Comparison of ENCODE assay signal across 8 mouse cellular contexts in genomic region chr16:56038090-56038489, GRCm38 (mm10). TPM values are rescaled to one million over a fixed set of nuclear protein-coding genes. Genes with fewer than 3 reads are reported as not detected.
DNase-seq lines count a peak whose midpoint lies in the region; ATAC-seq and TF ChIP-seq lines count a peak whose summit lies in the region.

No protein-coding gene starts in this region.

- peaks cover 42% of the 10 kb centered on the region for H3K79me3 ChIP-seq in C2C12 (ENCODE audit: low read depth)

- peak overlapping the region; percentile 96 for H3K27ac ChIP-seq in heart, embryonic 10.5 days
- H3K27ac ChIP-seq in forebrain, embryonic 12.5 days: peak overlapping the region; percentile 88
- peak overlapping the region; percentile 87 for H3K27ac ChIP-seq in liver, embryonic 13.5 days

- TF ChIP-seq CTCF in C2C12 (IDR thresholded peaks at IDR 0.05; ENCODE audit: control insufficient read depth, insufficient read depth, insufficient read length): no peak

- WGBS in heart, embryonic 10.5 days: 31% methylated on average over 8 of the region's 8 CpGs
- WGBS in forebrain, embryonic 12.5 days: 32% methylated on average over 8 of the region's 8 CpGs
- WGBS in liver, embryonic 13.5 days (ENCODE audit: insufficient replicate concordance): 24% methylated on average over 8 of the region's 8 CpGs

- peaks cover 19% of the 10 kb centered on the region for H3K36me3 ChIP-seq in heart, embryonic 10.5 days
- peaks cover 28% of the 10 kb centered on the region for H3K36me3 ChIP-seq in C2C12 (ENCODE audit: control insufficient read depth, insufficient read depth)
- peaks cover 16% of the 10 kb centered on the region for H3K36me3 ChIP-seq in forebrain, embryonic 12.5 days (replicated peaks)
- H3K36me3 ChIP-seq in liver, embryonic 13.5 days: peaks cover 22% of the 10 kb centered on the region

- peak overlapping the region; percentile 69 for H3K4me2 ChIP-seq in forebrain, embryonic 12.5 days
- H3K4me2 ChIP-seq in liver, embryonic 13.5 days: peak overlapping the region; percentile 78

- H3K79me2 ChIP-seq in C2C12 (ENCODE audit: control insufficient read depth, insufficient read depth): peaks cover 46% of the 10 kb centered on the region

- H3ac ChIP-seq in C2C12 (ENCODE audit: control insufficient read depth, insufficient read length, low read depth): peak overlapping the region; percentile 60

- peaks cover 8% of the 10 kb centered on the region; the same call in 1 of the 2 replicates for H3K4me1 ChIP-seq in heart, embryonic 10.5 days
- H3K4me1 ChIP-seq in forebrain, embryonic 12.5 days: peaks cover 10% of the 10 kb centered on the region
- peaks cover 22% of the 10 kb centered on the region for H3K4me1 ChIP-seq in liver, embryonic 13.5 days (replicated peaks)

- H3K9ac ChIP-seq in forebrain, embryonic 12.5 days: peak overlapping the region; percentile 75
- H3K9ac ChIP-seq in liver, embryonic 13.5 days: peak overlapping the region; percentile 89

- ATAC-seq in forebrain, embryonic 12.5 days (ENCODE audit: low FRiP score): no peak; the same call in 1 of the 2 replicates
- ATAC-seq in liver, embryonic 13.5 days (ENCODE audit: low read depth): no peak

- H3K9me3 ChIP-seq in heart, embryonic 10.5 days: no peaks in the 10 kb centered on the region
- H3K9me3 ChIP-seq in forebrain, embryonic 12.5 days: no peaks in the 10 kb centered on the region
- H3K9me3 ChIP-seq in liver, embryonic 13.5 days (replicated peaks): no peaks in the 10 kb centered on the region

- H3K4me3 ChIP-seq in heart, embryonic 10.5 days: peak overlapping the region; percentile 94
- peak overlapping the region; percentile 89 for H3K4me3 ChIP-seq in C2C12 (ENCODE audit: insufficient read depth, poor library complexity, severe bottlenecking)
- H3K4me3 ChIP-seq in forebrain, embryonic 12.5 days (replicated peaks): peak overlapping the region; percentile 87
- peak overlapping the region; percentile 92 for H3K4me3 ChIP-seq in liver, embryonic 13.5 days (replicated peaks)

- H3K27me3 ChIP-seq in heart, embryonic 10.5 days (ENCODE audit: insufficient read depth, poor library complexity, severe bottlenecking): no peaks in the 10 kb centered on the region
- no peaks in the 10 kb centered on the region for H3K27me3 ChIP-seq in C2C12 (ENCODE audit: control insufficient read depth, insufficient read depth, insufficient read length)
- H3K27me3 ChIP-seq in forebrain, embryonic 12.5 days: no peaks in the 10 kb centered on the region
- no peaks in the 10 kb centered on the region for H3K27me3 ChIP-seq in liver, embryonic 13.5 days

- DNase-seq in heart, embryonic 10.5 days (ENCODE audit: low spot score): no peak
- DNase-seq in heart, postnatal 4 days: no peak
- no peak for DNase-seq in liver, embryonic 13.5 days
- no peak for DNase-seq in adrenal gland, postnatal 36 days
- DNase-seq in retina, embryonic 14.5 days (ENCODE audit: low spot score): no peak
- DNase-seq in right cerebral cortex, postnatal 36 days (ENCODE audit: low spot score in 2 of 2): no peak

TF ChIP-seq in C2C12, 6 proteins besides CTCF, POLR2A, EP300 and RAD21:
- TF ChIP-seq MYOG (IDR thresholded peaks at IDR 0.05; ENCODE audit: control insufficient read depth, extremely low read depth, insufficient read length): no peak
- TF ChIP-seq MYOD1 (IDR thresholded peaks at IDR 0.05; ENCODE audit: control insufficient read depth, insufficient read length, low read depth): no peak
- no peak for TF ChIP-seq USF1 (IDR thresholded peaks at IDR 0.05; ENCODE audit: low read depth)
- TF ChIP-seq FOSL1 (IDR thresholded peaks at IDR 0.05; ENCODE audit: insufficient read depth, low read length, poor library complexity, severe bottlenecking): no peak
- TF ChIP-seq CEBPB (IDR thresholded peaks at IDR 0.05; ENCODE audit: low read depth): no peak
- TF ChIP-seq MAX (IDR thresholded peaks at IDR 0.05): no peak
TF ChIP-seq in C2C12: peak in this region for 0.

RNA-seq across cellular contexts. Expression of gene Trmt10c, which starts 0.5 kb away (rescaled TPM):
- polyA plus RNA-seq in heart, embryonic 10.5 days (2016; fragmentation: Nextera tagmentation; extraction: Ambion mirVana): 24.8 and 30.2 TPM in 2 replicates
- 10 to 100 TPM; 12.5 to 13.5 TPM for total RNA-seq in heart, postnatal 4 days (2021)
- polyA plus RNA-seq in C2C12 (2012; fragmentation: generic; extraction: Trizol): 5.9 TPM
- 29.5 and 31.0 TPM in 2 replicates for polyA plus RNA-seq in forebrain, embryonic 12.5 days (2016; fragmentation: Nextera tagmentation; extraction: Ambion mirVana)
- 20.0 and 24.3 TPM in 2 replicates for polyA plus RNA-seq in liver, embryonic 13.5 days (2015; fragmentation: Nextera tagmentation; extraction: Ambion mirVana)
- 10 to 100 TPM; 21.8 to 24.0 TPM for total RNA-seq in adrenal gland, postnatal 36 days (2021)

RNA-seq across cellular contexts. Expression of gene Pcnp, which starts 8.6 kb away (rescaled TPM):
- polyA plus RNA-seq in heart, embryonic 10.5 days (2016; fragmentation: Nextera tagmentation; extraction: Ambion mirVana): 187 and 211 TPM in 2 replicates
- total RNA-seq in heart, postnatal 4 days (2021): 10 to 100 TPM; 73.1 to 74.5 TPM
- polyA plus RNA-seq in C2C12 (2012; fragmentation: generic; extraction: Trizol): 41.2 TPM
- 316 and 329 TPM in 2 replicates for polyA plus RNA-seq in forebrain, embryonic 12.5 days (2016; fragmentation: Nextera tagmentation; extraction: Ambion mirVana)
- polyA plus RNA-seq in liver, embryonic 13.5 days (2015; fragmentation: Nextera tagmentation; extraction: Ambion mirVana): 126 and 153 TPM in 2 replicates
- 100 to 1,000 TPM; 106 to 123 TPM for total RNA-seq in adrenal gland, postnatal 36 days (2021)

RNA-seq across cellular contexts. Expression of gene Senp7, which starts 10.0 kb away (rescaled TPM):
- 22.4 and 23.3 TPM in 2 replicates for polyA plus RNA-seq in heart, embryonic 10.5 days (2016; fragmentation: Nextera tagmentation; extraction: Ambion mirVana)
- 10 to 100 TPM; 17.4 to 21.1 TPM for total RNA-seq in heart, postnatal 4 days (2021)
- 3.4 TPM for polyA plus RNA-seq in C2C12 (2012; fragmentation: generic; extraction: Trizol)
- 43.8 and 49.2 TPM in 2 replicates for polyA plus RNA-seq in forebrain, embryonic 12.5 days (2016; fragmentation: Nextera tagmentation; extraction: Ambion mirVana)
- 18.2 and 20.9 TPM in 2 replicates for polyA plus RNA-seq in liver, embryonic 13.5 days (2015; fragmentation: Nextera tagmentation; extraction: Ambion mirVana)
- 10 to 100 TPM; 21.7 to 22.9 TPM for total RNA-seq in adrenal gland, postnatal 36 days (2021)
